Mouse (Mus musculus): Measurements from ENCODE around the gene Cdca3. TPM values are rescaled to one million over a fixed set of nuclear protein-coding genes. Genes with fewer than 3 reads are reported as not detected.
"Not testable (repeated sequence)": the region's sequence is repeated elsewhere in the genome, so short reads cannot be mapped to it uniquely, and the experiment has no call there.

The Cdca3 gene
- total RNA-seq, 2 experiments from 2014 or later = 3.5 to 9.6 TPM

DNA sequence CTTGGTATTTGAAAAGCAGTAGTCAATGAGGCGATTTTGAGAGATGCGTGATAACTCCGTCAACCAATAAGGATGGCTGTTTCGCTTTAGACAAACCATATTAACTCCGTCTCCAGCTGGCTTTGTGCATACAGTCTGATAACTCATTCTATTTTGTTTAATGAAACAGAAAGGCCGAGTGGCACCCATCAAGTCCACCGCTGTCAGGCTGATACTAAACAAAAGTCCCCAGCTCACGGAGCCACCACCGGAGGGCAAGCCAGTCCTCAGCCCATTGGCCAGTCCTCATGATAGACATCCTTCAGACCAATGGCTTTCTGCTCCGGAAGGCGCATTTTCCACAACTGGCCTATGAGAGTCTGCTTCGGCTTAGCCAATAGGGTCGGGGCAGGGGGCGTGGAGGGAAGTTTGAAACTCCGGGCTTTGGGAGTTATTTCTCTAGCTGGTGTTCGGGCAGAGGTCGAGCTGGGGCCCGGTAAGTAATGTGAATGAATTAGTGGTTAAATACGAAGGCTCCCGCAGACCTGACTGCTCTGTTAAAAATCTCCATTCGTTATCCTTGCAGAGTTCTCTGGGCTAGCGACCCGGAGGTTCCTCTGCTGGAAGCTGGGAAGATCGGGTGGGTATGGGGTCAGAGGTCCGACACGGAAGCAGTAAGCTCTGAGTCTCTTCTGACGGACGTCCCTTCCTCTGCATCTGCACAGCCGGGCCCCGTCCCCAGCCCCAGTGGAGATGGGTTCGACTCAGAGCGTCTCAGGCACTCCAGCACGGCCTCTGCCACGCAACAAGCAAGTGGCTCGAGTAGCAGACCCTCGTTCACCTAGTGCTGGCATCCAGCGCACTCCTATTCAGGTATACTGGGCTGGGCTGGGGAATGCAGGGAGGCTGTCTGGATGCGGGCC lies 703 bp downstream of the Cdca3 start:
- intact Hi-C loops (cut with DNase I) = no loop called here
- DNase-seq = peak; percentile 89 to 92

DNA sequence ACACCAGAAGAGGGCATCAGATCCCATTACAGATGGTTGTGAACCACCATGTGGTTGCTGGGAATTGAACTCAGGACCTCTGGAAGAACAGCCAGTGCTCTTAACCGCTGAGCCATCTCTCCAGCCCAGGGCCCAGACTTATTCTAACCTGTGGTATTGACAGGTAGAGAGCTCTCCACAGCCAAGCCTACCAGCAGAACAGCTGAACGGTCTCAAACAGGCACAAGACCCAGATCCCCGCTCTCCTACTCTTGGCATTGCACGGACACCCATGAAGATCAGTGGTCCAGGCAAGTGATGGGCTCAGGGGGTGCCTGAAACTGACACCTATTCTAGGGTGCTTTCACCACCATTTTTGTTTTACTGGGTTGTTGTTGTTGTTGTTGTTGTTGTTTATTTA lies 1.9 kb downstream of the Cdca3 start:
- DNase-seq; intact Hi-C loops (cut with DNase I): not testable (repeated sequence)

DNA sequence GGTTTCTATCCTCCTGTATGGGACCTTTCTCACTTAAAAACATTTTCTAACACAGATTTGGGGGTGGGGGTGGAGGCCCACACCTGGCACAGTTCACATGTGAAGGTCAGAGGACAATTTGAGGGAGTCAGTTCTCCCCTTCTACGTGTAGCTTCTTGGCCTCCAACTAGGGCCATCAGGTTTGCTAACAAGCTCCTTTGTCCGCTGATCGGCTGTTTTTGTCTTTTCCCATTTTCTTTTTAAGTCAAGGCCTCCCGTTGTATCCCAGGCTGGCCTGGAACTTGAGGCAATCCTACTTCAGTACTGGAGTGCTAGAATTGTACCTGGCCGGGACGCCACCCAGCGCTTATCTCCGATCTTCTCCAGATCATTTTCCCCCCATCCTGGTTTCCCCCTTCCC lies 2.3 kb downstream of the Cdca3 start:
- intact Hi-C loops (cut with DNase I) = no loop called here
- DNase-seq = no peak

DNA sequence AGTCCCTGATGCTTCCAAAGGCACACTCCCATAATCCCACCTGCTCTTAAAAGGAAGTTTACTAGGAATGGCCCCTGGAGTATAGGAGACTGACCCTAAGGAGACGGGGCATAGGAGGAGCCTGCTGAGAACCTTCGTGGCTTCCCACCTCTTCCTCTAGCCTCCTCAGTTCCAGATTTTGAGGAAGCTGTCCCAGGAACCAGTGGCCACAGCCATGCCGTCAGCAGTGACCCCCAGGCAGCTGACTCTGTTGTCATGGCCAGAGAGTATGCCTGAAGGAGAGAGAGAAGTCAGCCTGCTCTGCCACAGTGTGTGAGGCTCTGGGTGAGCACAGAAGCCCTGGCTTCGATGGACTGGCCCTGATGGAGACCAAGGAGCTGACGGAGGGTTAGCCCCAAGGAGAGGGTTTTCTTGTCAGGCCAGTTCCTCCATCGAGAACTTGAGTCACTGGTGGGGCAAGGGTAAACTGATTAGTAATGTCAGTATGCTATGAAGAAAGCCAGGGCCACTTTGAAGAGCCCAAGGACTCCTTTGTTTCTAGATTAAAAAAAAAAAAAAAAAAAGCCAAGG lies 5.2 kb downstream of the Cdca3 start:
- intact Hi-C loops (cut with DNase I) = no loop called here
- DNase-seq = no peak

DNA sequence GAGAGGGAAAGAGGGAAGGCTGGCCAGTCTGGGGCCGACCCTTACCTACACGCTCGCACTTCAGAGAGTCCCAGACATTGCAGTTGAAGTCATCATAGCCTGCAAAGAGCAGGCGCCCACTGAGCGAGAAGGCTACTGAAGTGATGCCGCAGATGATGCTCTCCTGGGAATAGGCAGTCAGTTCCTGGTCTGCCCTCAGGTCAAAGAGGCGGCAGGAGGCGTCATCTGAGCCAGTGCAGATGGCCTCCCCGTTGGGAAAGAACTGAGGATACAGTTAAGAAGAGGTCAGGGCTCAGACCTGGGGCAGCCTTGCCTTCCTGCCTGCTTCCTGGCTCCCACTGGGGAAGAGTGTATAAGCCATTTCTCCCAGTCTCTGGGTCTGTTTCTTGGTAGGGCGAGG lies 6.2 kb downstream of the Cdca3 start:
- no peak for DNase-seq
- intact Hi-C loops (cut with DNase I) = no loop called here

DNA sequence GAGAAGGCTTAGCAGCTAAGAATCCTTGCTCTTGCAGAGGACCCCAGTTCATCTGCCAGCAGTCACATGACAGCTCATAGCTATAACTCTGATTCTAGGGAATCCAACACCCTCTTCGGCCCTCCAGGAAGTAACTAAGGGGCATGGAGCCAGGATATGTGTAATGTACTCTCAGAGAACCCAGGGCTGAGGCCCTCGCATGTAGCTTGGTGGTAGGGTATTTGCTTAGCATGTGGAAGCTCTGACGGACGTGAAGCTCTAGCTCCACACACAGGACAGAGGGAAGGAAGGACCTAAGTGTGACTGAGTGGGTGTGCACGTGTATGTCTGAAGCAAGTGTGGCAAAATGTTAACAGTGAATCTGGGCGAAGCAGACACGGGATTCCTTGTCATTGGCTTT lies 7.1 kb downstream of the Cdca3 start:
- DNase-seq = no peak
- intact Hi-C loops (cut with DNase I) = no loop called here

DNA sequence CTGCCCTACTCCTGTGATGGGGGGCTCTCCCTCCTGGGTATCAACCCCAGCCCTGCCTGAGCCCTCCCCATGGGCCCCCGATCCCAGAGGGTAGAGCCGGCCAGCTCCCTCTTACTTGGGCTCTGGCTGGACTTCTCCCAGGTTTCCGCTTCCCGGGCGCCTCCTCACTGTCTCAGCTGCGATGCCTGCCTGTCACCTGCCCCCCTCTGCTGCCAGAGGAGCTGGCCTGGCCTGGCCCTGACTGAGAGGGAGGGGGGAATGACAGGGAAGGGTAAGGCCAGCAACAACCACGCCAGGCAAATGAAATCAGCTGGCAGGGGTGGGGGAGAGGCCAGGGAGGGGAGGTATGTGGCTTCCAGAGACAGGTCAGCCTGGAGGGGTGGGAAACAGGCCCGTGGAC lies 10.5 kb downstream of the Cdca3 start:
- peak; percentile 36 to 49 for DNase-seq
- intact Hi-C loops (cut with DNase I) = no loop called here

DNA sequence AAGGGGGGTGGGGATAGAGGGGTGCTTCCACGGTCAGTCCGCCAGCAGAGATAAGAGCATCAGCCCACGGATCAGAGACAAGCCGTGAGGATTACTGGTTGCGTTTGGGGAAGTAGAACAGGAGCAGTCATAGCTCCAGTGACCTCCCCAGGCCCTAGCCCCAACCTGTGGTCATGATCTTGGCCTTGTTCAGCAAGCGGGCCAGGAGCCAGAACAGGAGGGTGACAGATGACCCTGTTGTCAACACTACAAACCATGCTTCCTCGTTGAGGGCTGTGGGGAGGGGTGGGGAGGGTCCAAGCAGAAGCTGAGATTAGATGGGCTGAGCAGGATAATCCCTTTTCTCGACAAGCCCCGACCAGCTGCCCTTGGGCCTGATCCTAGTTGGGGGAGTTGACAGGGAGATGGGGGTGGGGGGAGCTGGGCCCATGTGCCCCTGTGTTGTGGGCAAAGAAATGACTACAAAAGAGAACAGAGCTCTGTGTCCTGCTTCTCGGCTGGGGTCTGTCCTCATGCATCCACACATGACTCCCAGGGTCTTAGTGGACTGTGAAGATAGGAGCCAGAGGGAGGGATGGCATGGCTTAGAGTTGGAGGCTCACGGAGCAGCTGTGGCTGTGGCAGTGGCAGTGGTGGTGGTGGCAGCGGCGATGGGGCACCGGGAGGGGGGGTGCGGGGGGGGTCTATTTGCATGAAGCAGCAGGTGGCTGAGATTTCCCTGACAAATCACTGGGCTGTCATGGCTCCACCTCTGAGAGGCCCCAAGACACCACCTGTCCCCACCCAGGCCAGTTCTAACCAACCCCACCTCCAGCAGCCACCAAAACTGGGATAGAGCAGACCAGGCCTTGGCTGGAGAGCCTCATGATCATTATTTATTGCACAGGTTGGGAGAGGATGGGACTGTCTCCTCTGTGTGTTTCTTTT lies 11.2 kb downstream of the Cdca3 start, which contains the start of gene Gnb3:
Gene Gnb3, minus strand, starts transcription at position 35 of the 927 bp plus-strand sequence.
- intact Hi-C loops (cut with DNase I) = no loop called here
- peak in 1 of 2 experiments; percentile 47 for DNase-seq

DNA sequence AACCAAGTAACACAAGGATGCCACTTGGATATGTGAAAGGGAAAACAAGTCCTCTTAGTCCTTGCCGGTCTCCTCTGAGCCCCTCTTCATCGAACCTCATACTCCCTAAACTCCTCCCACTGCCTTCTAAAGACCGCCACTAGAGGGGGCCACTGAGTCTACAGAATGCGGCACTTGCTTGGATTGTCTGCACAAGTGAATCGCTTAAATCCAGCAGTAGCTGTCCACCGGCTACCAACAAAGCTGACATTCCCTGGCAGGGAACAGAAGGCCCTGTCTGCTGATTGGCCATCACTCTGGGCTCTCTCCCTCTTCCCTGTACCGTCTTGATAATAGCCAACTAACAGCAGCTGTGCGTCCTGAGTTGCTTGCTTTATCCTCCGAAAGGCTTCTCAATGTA lies 18.0 kb downstream of the Cdca3 start:
- intact Hi-C loops (cut with DNase I) = loop anchor here (5.0 kb wide), 1 partner anchor 235 kb away; no protein-coding TSS in a partner anchor
- peak; percentile 89 to 97 for DNase-seq

DNA sequence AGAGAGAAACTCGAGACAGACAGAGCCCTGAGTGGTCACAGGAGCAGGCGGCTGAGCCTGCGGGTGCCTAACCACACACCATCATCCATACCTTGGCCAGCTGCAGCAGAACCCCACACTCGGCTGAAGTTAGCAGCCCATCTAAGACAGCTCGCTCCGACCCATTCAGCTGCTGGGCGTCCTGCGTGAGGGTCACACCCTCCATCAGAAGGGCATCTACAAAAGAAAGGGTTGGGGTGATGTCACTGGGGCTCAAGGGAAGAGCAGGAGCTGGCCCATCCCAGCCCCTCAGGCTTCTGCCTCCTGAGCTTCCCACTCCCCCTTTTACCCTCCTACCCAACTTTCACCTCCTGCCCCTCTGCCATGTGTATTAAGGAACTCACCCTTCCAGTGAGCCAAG lies 21.2 kb downstream of the Cdca3 start:
- no peak for DNase-seq
- intact Hi-C loops (cut with DNase I) = loop anchor here (10.0 kb wide), 1 partner anchor 114 kb away; the partner anchor contains the start of gene Cops7a

DNA sequence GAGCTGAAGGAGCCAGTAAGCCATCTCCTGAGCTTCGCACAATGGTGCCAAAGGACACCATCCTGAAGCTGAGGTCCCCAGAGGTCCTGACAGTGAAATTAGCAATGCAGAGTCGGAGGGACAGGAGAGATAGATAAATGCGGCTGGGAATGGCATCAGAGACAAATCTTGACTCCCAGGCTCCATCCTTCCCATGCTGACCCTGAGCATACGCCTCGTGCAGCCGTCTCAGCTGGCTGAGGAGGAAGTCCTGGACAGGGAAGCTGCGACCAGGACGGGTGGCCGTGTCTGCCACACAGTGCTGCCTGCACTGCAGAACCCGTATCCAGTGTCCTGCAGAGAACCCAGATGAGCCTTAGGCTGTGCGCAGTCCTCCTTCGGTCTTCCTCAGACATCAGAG lies 25.3 kb downstream of the Cdca3 start:
- intact Hi-C loops (cut with DNase I) = loop anchor here (10.0 kb wide), 1 partner anchor 110 kb away; the partner anchor contains the start of gene Cops7a
- no peak for DNase-seq

DNA sequence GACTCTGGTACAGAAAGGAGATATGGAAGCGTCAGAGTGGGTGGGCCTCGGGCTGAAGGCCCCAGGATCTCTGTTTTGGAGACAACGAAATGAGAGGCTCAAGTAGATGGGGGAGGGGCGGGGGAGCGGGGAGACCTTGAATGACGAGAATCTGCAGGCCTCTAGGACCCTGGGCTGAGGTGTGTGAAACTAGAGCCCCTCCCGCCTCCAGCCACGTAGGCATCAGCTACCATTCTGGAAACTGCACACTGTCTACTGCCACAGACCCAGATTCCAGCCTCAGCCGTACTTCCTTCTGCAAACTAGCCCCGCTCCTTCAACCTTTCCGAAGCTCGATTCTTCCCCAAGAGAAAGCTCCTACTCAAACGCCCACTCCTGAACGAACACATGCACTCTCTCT lies 27.0 kb downstream of the Cdca3 start:
- intact Hi-C loops (cut with DNase I) = loop anchor here (10.0 kb wide), 1 partner anchor 108 kb away; the partner anchor contains the start of gene Cops7a
- no peak for DNase-seq

DNA sequence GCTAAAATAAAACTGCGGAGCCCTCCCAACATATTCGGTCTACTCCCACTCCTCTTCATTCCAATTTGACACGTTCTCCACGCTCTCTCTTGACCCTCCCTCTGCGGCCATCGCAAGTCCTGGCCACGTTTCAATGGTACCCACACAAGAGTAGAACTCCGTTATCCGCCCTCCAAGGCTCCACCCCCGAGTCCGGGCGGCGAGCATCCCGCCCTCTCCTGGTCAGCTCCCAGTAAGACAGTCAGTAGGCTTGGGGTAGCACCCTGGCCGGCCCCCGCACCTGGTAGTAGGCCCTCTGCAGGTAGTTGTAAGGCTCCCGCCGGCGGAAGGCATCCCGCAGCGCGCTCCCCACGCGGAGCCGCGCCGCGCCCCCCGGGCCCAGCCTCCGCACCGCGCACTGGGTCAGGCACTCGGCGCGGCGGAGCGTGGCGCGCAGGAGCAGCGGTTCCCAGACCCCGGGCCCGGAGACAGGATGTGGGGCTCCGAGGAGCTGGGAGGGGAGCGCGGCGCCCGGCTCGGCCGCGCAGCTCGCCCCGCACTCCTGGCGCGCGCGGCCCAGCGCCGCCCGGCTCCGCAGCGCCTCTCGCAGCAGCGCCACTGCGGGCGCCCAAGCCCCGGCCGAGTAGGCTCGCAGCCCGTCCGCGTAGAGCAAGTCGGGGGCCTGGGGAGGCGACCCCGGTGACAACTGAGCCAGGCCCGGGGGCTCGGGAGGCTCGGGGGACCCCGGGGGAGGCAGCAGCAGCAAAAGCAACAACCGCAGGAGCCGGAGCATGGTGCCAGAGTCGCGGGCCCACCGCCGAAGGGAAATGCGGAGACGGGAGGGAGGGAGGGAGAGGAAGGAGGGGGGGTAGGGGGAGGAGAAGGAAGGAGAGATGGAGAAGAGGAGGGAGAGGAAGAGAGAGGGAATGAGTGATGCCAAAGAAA lies 27.8 kb downstream of the Cdca3 start, which contains the start of gene P3h3:
Gene P3h3, minus strand, starts transcription at position 837 of the 924 bp plus-strand sequence.
- intact Hi-C loops (cut with DNase I) = loop anchor here (10.0 kb wide), 1 partner anchor 108 kb away; the partner anchor contains the start of gene Cops7a
- DNase-seq = peak; percentile 82 to 86

DNA sequence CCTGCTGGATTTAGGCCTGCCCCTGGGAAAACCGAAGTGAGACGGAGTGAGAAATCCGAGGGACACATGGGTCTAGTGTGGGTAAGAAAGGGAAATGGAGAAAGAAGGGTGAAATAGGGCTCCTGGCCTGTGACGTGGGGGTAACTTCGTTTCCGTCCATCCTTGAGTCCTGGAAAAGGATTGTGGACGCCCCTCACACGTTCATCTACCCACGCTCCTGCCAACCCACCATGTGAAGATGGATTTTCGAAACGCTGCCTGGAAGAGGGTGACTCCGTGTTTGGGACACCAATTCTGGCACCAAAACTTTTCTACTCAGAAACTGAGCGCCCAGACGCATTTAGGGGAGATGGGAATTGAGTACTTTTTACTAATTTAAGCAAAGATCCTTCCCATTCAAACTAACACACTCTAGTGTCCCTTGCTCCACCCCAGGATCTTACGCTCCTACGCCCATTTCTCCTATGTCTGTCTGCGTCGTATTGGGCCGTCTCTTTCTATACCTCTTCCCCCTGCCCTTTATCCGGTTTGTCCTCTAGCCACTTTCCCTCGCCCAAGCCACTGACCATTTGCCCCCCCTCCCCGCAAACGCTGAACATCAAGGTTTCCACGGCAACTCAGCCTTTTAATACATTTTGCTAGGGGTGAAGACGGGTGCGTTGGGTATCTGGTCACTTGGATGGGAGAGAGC lies 28.6 kb downstream of the Cdca3 start:
- intact Hi-C loops (cut with DNase I) = loop anchor here (10.0 kb wide), 1 partner anchor 107 kb away; the partner anchor contains the start of gene Cops7a

DNA sequence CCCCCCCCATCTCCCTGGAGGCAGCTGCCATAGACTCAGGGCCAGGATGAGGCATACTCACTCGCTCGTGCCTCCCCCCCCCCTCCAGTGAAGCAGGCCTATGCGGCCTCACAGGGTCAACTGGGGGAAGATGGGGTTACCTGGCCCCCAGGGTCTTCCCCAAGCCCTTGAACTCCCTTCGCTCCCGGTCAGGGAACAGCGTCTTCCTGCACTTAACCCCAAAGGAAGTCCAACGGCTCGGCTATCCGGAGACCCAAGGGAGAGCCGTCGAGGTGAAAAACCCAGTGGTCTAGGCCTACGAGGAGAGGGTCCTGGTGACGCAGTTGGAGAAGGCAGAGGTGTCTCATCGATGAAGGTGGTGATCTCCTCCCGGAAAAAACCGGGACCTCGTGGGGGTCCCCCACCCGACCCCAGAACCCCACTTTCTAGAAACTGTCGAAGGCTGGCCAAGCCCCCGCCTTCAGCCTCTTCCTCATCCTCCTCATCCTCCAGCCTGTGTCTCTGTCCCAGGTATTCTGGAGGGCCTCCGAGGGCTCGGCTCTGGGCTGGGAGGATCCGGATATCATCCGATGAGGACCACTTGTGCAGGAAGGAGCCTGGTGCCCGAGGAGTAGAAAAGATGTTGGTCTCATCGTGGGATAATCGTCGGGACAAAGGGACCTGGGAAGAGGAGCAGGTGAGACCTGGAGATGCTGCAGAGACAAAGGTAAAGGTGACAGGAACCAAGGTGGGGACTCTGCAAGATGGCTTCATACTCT lies 29.4 kb downstream of the Cdca3 start:
- intact Hi-C loops (cut with DNase I) = loop anchor here (1.0 to 10.0 kb wide), 2 partner anchors 72 to 106 kb away; partner anchors contain the start of gene Cops7a
- no peak for DNase-seq

More for the DNA sequence above, 28.6 kb downstream of the Cdca3 start:
- no peak for DNase-seq

DNA sequence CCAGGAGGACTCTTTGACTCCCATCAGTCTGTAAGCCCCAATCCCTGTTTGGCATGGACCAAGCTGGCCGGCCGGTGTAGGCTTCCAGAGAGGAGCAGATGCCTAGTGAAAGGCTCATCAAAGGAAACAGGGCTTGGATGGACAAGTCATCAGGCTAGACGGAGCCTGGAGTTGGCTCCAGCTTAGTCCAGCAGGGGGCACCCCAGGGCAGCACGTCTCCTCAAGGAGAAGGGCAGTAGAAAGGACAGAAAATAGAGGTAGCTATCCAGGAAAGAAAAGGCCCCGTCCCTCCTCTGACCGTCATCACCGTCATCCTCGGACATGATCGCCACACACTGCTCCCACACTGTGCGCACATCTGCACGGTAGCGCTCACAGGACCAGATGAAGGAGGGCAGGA lies 30.4 kb downstream of the Cdca3 start:
- intact Hi-C loops (cut with DNase I) = loop anchor here (1.0 to 10.0 kb wide), 4 partner anchors 43 to 223 kb away; partner anchors contain the start of gene Cops7a
- peak; percentile 90 to 94 for DNase-seq

DNA sequence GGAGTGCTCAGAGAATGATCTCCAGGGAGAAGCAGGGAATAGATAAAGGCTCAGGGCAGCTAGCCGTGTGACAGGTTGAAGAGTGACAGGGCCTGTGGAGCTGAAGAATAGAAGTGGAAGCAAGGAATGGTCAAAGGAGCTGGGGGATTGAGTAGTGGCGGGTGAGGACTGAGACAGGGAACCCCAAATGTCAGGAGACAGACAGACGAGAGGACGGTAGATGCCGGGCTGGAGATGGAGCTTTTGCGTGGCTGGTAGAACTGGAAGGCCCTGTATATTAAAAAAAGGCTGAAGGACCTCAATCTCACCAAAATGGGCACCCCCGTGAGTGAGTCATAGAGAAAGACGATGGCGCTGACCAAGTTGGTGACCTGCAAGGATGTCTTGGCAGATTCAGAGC lies 31.2 kb downstream of the Cdca3 start:
- DNase-seq = no peak
- intact Hi-C loops (cut with DNase I) = loop anchor here (2.0 to 5.0 kb wide), 2 partner anchors 42 to 222 kb away; no protein-coding TSS in a partner anchor

All from heart, postnatal 14 days (tissue).